Mouse (Mus musculus): Measurements from ENCODE around the gene Rnf32. TPM values are rescaled to one million over a fixed set of nuclear protein-coding genes. Genes with fewer than 3 reads are reported as not detected.

The Rnf32 gene
- 2.6 and 4.3 TPM in 2 replicates for polyA plus RNA-seq (2015; fragmentation: Nextera tagmentation; extraction: Ambion mirVana)

- Histone ChIP-seq H3K4me1 (0 out of 2 replicates have a peak, but pooled peaks cover 4% of the 10 kb centered on the region), H3K4me3 (peak within 1 kb of the TSS; percentile 62), H3K4me2 (peak within 1 kb of the TSS; percentile 66), H3K36me3 (no peaks in the 10 kb centered on the region), H3K9ac (peak within 1 kb of the TSS; percentile 63), H3K27ac (peak within 1 kb of the TSS; percentile 77), H3K27me3 (no peaks in the 10 kb centered on the region), H3K9me3 (no peaks in the 10 kb centered on the region)
- ATAC-seq (ENCODE audit: insufficient number of reproducible peaks, low FRiP score, low TSS enrichment, low read depth), result peak; percentile 96
- WGBS, result under 1% methylated on average over 69 of the region's 70 CpGs
Measured at GRCm38 (mm10) chr5:29195570-29196263, at the start of gene Rnf32. Gene Rnf32 (plus strand): TSS chr5:29195992.

GRCm38 (mm10) chr5:29150146-29150545, 45.6 kb upstream of the Rnf32 start:
- ATAC-seq (ENCODE audit: insufficient number of reproducible peaks, low FRiP score, low TSS enrichment, low read depth), result no peak
- Histone ChIP-seq H3K36me3 (no peaks in the 10 kb centered on the region), H3K4me3 (no peak overlapping the region), H3K9ac (no peak overlapping the region), H3K4me2 (no peak overlapping the region), H3K27ac (no peak overlapping the region), H3K9me3 (no peaks in the 10 kb centered on the region), H3K27me3 (no peaks in the 10 kb centered on the region), H3K4me1 (no peaks in the 10 kb centered on the region)
- 43% methylated on average over 4 of the region's 4 CpGs for WGBS

GRCm38 (mm10) chr5:29159849-29160248, 35.9 kb upstream of the Rnf32 start:
- Histone ChIP-seq H3K36me3 (no peaks in the 10 kb centered on the region), H3K9ac (no peak overlapping the region), H3K27me3 (no peaks in the 10 kb centered on the region), H3K4me2 (no peak overlapping the region), H3K4me3 (no peak overlapping the region), H3K4me1 (no peaks in the 10 kb centered on the region), H3K27ac (no peak overlapping the region), H3K9me3 (no peaks in the 10 kb centered on the region)
- 39% methylated on average over 1 of the region's 1 CpGs for WGBS
- ATAC-seq (ENCODE audit: insufficient number of reproducible peaks, low FRiP score, low TSS enrichment, low read depth), result no peak

- Histone ChIP-seq H3K27ac (no peak overlapping the region), H3K4me3 (no peak overlapping the region), H3K27me3 (no peaks in the 10 kb centered on the region), H3K4me1 (no peaks in the 10 kb centered on the region), H3K4me2 (no peak overlapping the region), H3K9me3 (no peaks in the 10 kb centered on the region), H3K9ac (no peak overlapping the region), H3K36me3 (no peaks in the 10 kb centered on the region)
- WGBS, result 88% methylated on average over 2 of the region's 2 CpGs
- no peak for ATAC-seq (ENCODE audit: insufficient number of reproducible peaks, low FRiP score, low TSS enrichment, low read depth)
Measured at GRCm38 (mm10) chr5:29166947-29167346, 28.8 kb upstream of the Rnf32 start.

GRCm38 (mm10) chr5:29170193-29170592, 25.6 kb upstream of the Rnf32 start:
- Histone ChIP-seq H3K4me3 (no peak overlapping the region), H3K27ac (no peak overlapping the region), H3K9me3 (no peaks in the 10 kb centered on the region), H3K36me3 (no peaks in the 10 kb centered on the region), H3K4me1 (no peaks in the 10 kb centered on the region), H3K4me2 (no peak overlapping the region), H3K9ac (no peak overlapping the region), H3K27me3 (no peaks in the 10 kb centered on the region)
- WGBS, result 72% methylated on average over 6 of the region's 6 CpGs
- no peak for ATAC-seq (ENCODE audit: insufficient number of reproducible peaks, low FRiP score, low TSS enrichment, low read depth)

- Histone ChIP-seq H3K4me1 (no peaks in the 10 kb centered on the region), H3K4me3 (no peak overlapping the region), H3K36me3 (no peaks in the 10 kb centered on the region), H3K4me2 (no peak overlapping the region), H3K27ac (no peak overlapping the region), H3K9me3 (no peaks in the 10 kb centered on the region), H3K27me3 (no peaks in the 10 kb centered on the region), H3K9ac (no peak overlapping the region)
- ATAC-seq (ENCODE audit: insufficient number of reproducible peaks, low FRiP score, low TSS enrichment, low read depth), result no peak
Measured at GRCm38 (mm10) chr5:29171165-29171564, 24.6 kb upstream of the Rnf32 start.

GRCm38 (mm10) chr5:29186798-29187197, 9.0 kb upstream of the Rnf32 start:
- Histone ChIP-seq H3K36me3 (no peaks in the 10 kb centered on the region), H3K27ac (no peak overlapping the region), H3K9me3 (no peaks in the 10 kb centered on the region), H3K9ac (no peak overlapping the region), H3K27me3 (no peaks in the 10 kb centered on the region), H3K4me1 (no peaks in the 10 kb centered on the region), H3K4me2 (no peak overlapping the region), H3K4me3 (no peak overlapping the region)
- ATAC-seq (ENCODE audit: insufficient number of reproducible peaks, low FRiP score, low TSS enrichment, low read depth), result no peak
- WGBS, result 60% methylated on average over 5 of the region's 5 CpGs

- 3% methylated on average over 9 of the region's 9 CpGs for WGBS
- ATAC-seq (ENCODE audit: insufficient number of reproducible peaks, low FRiP score, low TSS enrichment, low read depth), result peak; percentile 16; the same call in 1 of the 2 replicates
- H3K4me1 ChIP-seq, result 0 out of 2 replicates have a peak, but pooled peaks cover 4% of the 10 kb centered on the region
- H3K27ac ChIP-seq, result peak overlapping the region; percentile 77
- H3K9me3 ChIP-seq, result no peaks in the 10 kb centered on the region
- no peaks in the 10 kb centered on the region for H3K36me3 ChIP-seq
- peak overlapping the region; percentile 62 for H3K4me3 ChIP-seq
- peak overlapping the region; percentile 66 for H3K4me2 ChIP-seq
- H3K9ac ChIP-seq, result peak overlapping the region; percentile 63
- no peaks in the 10 kb centered on the region for H3K27me3 ChIP-seq
Measured at GRCm38 (mm10) chr5:29195231-29195569, 592 bp upstream of the Rnf32 start.

- Histone ChIP-seq H3K36me3 (no peaks in the 10 kb centered on the region), H3K27me3 (no peaks in the 10 kb centered on the region), H3K4me1 (0 out of 2 replicates have a peak, but pooled peaks cover 4% of the 10 kb centered on the region), H3K9ac (peak overlapping the region; percentile 14; the same call in 1 of the 2 replicates), H3K9me3 (no peaks in the 10 kb centered on the region), H3K4me3 (peak overlapping the region; percentile 62), H3K27ac (no peak overlapping the region), H3K4me2 (peak overlapping the region; percentile 66)
- WGBS, result 9% methylated on average over 12 of the region's 12 CpGs
- ATAC-seq (ENCODE audit: insufficient number of reproducible peaks, low FRiP score, low TSS enrichment, low read depth), result no peak
Measured at GRCm38 (mm10) chr5:29196264-29196658, 469 bp downstream of the Rnf32 start.

GRCm38 (mm10) chr5:29197187-29197586, 1.4 kb downstream of the Rnf32 start:
- no peak overlapping the region for H3K4me2 ChIP-seq
- WGBS, result 79% methylated on average over 4 of the region's 4 CpGs
- H3K9me3 ChIP-seq, result no peaks in the 10 kb centered on the region
- ATAC-seq (ENCODE audit: insufficient number of reproducible peaks, low FRiP score, low TSS enrichment, low read depth), result no peak
- no peak overlapping the region for H3K27ac ChIP-seq
- no peak overlapping the region for H3K9ac ChIP-seq
- H3K4me3 ChIP-seq, result no peak overlapping the region
- H3K4me1 ChIP-seq, result 0 out of 2 replicates have a peak, but pooled peaks cover 4% of the 10 kb centered on the region
- H3K36me3 ChIP-seq, result no peaks in the 10 kb centered on the region
- H3K27me3 ChIP-seq, result no peaks in the 10 kb centered on the region

- 80% methylated on average over 4 of the region's 4 CpGs for WGBS
- no peak overlapping the region for H3K4me3 ChIP-seq
- 0 out of 2 replicates have a peak, but pooled peaks cover 4% of the 10 kb centered on the region for H3K4me1 ChIP-seq
- no peak overlapping the region for H3K27ac ChIP-seq
- H3K4me2 ChIP-seq, result no peak overlapping the region
- H3K36me3 ChIP-seq, result no peaks in the 10 kb centered on the region
- H3K9ac ChIP-seq, result no peak overlapping the region
- no peaks in the 10 kb centered on the region for H3K27me3 ChIP-seq
- ATAC-seq (ENCODE audit: insufficient number of reproducible peaks, low FRiP score, low TSS enrichment, low read depth), result no peak
- no peaks in the 10 kb centered on the region for H3K9me3 ChIP-seq
Measured at GRCm38 (mm10) chr5:29198960-29199488, 3.2 kb downstream of the Rnf32 start.

- Histone ChIP-seq H3K4me1 (0 out of 2 replicates have a peak, but pooled peaks cover 4% of the 10 kb centered on the region), H3K9ac (no peak overlapping the region), H3K4me2 (no peak overlapping the region), H3K27ac (no peak overlapping the region), H3K27me3 (no peaks in the 10 kb centered on the region), H3K4me3 (no peak overlapping the region), H3K9me3 (no peaks in the 10 kb centered on the region), H3K36me3 (no peaks in the 10 kb centered on the region)
- 82% methylated on average over 3 of the region's 3 CpGs for WGBS
- ATAC-seq (ENCODE audit: insufficient number of reproducible peaks, low FRiP score, low TSS enrichment, low read depth), result no peak
Measured at GRCm38 (mm10) chr5:29199868-29200267, 4.1 kb downstream of the Rnf32 start.
